Mouse (Mus musculus) embryonic fibroblast, embryonic 13.5 days (primary cell): ENCODE measurements around the gene Setd1b. TPM values are rescaled to one million over a fixed set of nuclear protein-coding genes. Genes with fewer than 3 reads are reported as not detected.

Experiments
- H3K27ac ChIP-seq: 2 replicates; pipeline ENCODE4 v1.5.1; 2012; ENCODE audit warnings: low read length, control low read depth, inconsistent platforms; ENCODE audit not compliant: insufficient read depth
- H3K4me1 ChIP-seq: 2 replicates; pipeline ENCODE4 v1.6.1; 2011; ENCODE audit warnings: low read length; ENCODE audit not compliant: control insufficient read depth, insufficient read depth
- H3K4me3 ChIP-seq: 2 replicates; pipeline ENCODE4 v1.5.1; 2011; ENCODE audit warnings: mild to moderate bottlenecking, control low read depth, low read length; ENCODE audit not compliant: insufficient read depth
- CTCF ChIP-seq: IDR thresholded peaks from 2 replicates; pipeline ENCODE4 v1.5.1; 2011; ENCODE audit warnings: mild to moderate bottlenecking, control low read depth, low read length, moderate library complexity, borderline replicate concordance; ENCODE audit not compliant: insufficient read depth
- POLR2A ChIP-seq: IDR thresholded peaks from 2 replicates; pipeline ENCODE4 v1.6.1; 2011; ENCODE audit warnings: low read depth, mild to moderate bottlenecking, control low read depth, low read length, moderate library complexity
- polyA plus RNA-seq: library from polyadenylated mRNA; stranded (reverse); fragments of >200 nt; gene quantifications from 2 replicates; pipeline ENCODE4 v1.2.4, GENCODE M21; 2011; ENCODE audit warnings: low read depth; ENCODE audit not compliant: missing spikeins, insufficient read length

Gene Setd1b
- polyA plus RNA-seq, 1 experiment, result 15.1 TPM

DNA sequence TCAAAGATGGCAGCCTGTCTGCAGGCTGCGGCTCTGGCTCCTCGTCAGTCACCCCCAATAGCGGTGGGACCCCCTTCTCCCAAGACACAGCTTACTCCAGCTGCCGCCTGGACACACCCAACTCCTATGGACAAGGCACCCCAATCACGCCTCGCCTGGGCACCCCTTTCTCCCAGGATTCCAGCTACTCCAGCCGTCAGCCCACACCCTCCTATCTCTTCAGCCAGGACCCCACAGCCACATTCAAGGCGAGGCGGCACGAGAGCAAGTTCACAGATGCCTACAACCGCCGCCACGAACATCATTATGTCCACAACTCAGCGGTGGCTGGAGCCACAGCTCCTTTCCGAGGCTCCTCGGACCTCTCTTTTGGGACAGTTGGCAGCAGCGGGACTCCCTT is 5.6 kb downstream of the Setd1b start:
- no peak overlapping the region for H3K27ac ChIP-seq
- no peak overlapping the region for H3K4me3 ChIP-seq
- H3K4me1 ChIP-seq, result peaks cover 16% of the 10 kb centered on the region; the same call in 1 of the 2 replicates
- TF ChIP-seq CTCF (no peak), POLR2A (no peak)

GRCm38 (mm10) chr5:123148073-123148722 is 6.2 kb downstream of the Setd1b start:
- Histone ChIP-seq H3K4me1 (peaks cover 16% of the 10 kb centered on the region; the same call in 1 of the 2 replicates), H3K4me3 (no peak overlapping the region), H3K27ac (no peak overlapping the region)
- TF ChIP-seq CTCF (no peak), POLR2A (no peak)

DNA sequence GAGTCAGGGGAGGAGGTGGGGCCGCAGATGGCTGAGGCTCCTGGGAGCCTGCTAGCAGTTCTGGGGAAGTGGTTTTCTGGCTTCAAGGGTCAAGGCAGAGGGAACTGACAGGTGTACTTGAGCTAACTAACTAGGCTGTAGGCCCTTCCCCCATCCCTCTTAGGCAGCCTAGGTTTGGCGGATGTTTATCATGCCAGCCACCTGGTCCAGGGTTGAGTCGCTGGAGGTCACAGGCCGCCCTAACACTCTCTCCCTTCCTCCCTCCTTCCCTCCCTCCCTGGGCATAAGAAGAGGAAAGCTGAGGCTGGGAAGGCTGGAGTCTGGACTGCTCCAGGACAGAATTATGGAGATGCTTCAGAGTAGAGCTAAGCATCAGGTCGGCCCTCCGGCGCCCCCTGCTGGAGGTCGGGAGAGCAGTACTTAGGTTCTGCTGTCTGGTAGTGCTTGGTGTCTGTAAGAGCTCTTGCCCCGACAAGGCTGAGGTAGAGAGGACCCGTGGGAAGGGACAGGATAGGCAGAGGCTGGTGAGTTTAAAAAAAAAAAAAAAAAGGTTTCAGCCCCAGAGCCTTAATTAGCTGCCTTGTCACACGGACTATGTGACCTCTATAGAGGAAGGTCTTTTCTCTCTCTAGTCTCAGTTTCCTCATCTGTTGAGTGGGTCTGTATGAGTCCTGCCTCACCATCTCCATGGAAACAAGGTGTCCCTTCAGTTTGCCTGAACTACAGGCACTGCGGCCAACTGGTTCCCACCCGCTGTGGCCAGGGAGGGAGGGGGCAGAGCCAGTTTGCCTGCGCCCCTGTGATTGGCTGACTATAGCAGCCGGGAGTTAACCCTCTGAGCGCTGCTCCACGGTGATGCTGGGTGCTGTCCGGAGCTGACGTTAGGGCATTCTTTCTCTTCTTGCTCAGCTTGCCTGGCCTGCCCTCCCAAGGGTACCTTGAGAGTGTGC is 7.7 kb downstream of the Setd1b start:
- Histone ChIP-seq H3K4me1 (peaks cover 13% of the 10 kb centered on the region; the same call in 1 of the 2 replicates), H3K27ac (no peak overlapping the region), H3K4me3 (peak overlapping the region; percentile 40)
- TF ChIP-seq CTCF (peak; percentile 79), POLR2A (peak; percentile 77)

GRCm38 (mm10) chr5:123150641-123151040 is 8.6 kb downstream of the Setd1b start:
- Histone ChIP-seq H3K27ac (no peak overlapping the region), H3K4me1 (peaks cover 9% of the 10 kb centered on the region; the same call in 1 of the 2 replicates), H3K4me3 (no peak overlapping the region; the same call in 1 of the 2 replicates)
- TF ChIP-seq POLR2A, result no peak
- no peak for TF ChIP-seq CTCF

DNA sequence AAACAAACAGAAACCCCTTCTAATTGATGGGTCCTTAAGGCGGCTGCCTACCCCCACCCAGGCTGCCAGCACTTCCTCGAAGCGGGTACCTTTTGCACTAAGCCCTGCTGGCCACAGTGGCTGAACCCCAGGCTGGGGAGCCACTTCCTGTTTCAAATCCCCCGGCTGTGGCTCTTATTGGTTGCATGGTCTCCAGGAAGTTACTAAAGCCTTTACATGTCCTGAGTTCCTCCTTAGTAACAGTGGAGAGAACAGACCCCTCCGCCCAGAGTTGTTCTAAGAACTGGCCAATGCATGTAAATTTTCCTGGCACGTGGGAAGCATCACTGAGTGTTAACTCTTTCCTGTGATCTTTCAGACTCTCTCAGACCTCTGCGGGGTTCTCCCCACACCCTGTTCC is 9.1 kb downstream of the Setd1b start:
- Histone ChIP-seq H3K4me3 (no peak overlapping the region), H3K4me1 (peaks cover 9% of the 10 kb centered on the region; the same call in 1 of the 2 replicates), H3K27ac (no peak overlapping the region)
- TF ChIP-seq POLR2A (no peak), CTCF (no peak)

GRCm38 (mm10) chr5:123151707-123152362 is 9.8 kb downstream of the Setd1b start:
- Histone ChIP-seq H3K4me1 (peaks cover 9% of the 10 kb centered on the region; the same call in 1 of the 2 replicates), H3K27ac (no peak overlapping the region), H3K4me3 (no peak overlapping the region)
- no peak for TF ChIP-seq CTCF

DNA sequence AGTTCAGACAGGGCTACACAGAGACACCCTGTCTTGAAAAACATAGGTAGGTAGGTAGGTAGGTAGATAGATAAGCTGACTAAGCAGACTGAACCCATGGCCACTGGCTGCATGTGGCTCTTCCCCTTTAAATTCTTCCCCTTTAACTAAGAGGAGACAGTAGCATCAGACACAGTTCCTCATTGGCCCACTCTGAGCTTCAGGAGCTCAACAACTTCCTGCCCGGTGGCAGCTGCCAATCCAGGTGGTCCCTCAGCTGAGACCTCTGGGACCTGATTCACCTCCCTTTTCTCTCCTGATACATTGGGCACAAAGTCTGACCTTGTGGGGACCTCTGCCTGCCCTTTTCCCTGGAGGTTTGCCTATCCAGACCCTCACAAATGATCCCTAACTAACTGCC is 10.9 kb downstream of the Setd1b start:
- Histone ChIP-seq H3K4me3 (no peak overlapping the region), H3K27ac (no peak overlapping the region), H3K4me1 (peaks cover 9% of the 10 kb centered on the region; the same call in 1 of the 2 replicates)
- TF ChIP-seq POLR2A (no peak), CTCF (no peak)

DNA sequence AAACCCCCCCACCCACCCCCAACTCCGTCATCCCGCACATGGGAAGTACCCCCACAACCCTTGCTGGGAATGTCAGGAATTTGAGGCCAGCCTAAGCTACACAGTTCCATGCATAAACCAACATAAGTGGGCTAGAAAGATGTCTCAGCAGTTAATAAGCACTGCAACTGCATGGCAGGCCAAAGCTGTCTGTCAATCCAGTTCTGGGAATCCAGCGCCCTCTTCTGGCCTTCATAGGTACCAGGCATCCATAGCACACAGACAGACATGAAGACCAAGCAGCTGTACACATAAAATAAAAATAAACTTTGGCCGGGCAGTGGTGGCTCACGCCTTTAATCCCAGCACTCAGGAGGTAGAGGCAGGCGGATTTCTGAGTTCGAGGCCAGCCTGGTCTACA is 13.4 kb downstream of the Setd1b start:
- H3K4me1 ChIP-seq, result no peaks in the 10 kb centered on the region
- H3K27ac ChIP-seq, result no peak overlapping the region
- TF ChIP-seq CTCF, result peak; percentile 42; the same call in 1 of the 2 replicates
- TF ChIP-seq POLR2A, result no peak
- no peak overlapping the region for H3K4me3 ChIP-seq

DNA sequence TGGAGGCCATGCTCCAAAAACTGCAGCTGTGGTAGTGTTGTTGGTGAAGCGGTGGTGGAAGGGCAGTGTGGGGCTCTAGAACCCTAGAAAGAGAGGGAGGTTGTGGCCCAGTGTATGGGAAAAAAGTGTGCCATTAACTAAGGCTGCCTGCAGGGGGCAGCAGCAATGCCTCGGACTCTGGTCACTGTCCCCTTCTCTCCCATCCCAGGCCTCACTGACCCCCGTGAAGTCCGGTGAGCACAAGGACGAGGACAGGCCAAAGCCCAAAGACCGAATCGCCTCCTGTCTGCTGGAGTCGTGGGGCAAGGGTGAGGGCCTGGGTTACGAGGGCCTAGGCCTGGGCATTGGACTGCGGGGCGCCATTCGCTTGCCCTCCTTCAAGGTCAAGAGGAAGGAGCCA is 14.8 kb downstream of the Setd1b start:
- no peak overlapping the region for H3K27ac ChIP-seq
- peak; percentile 50; the same call in 1 of the 2 replicates for TF ChIP-seq CTCF
- TF ChIP-seq POLR2A, result no peak
- H3K4me1 ChIP-seq, result no peaks in the 10 kb centered on the region
- no peak overlapping the region for H3K4me3 ChIP-seq
